Comparison of ENCODE assay signal across 7 mouse cellular contexts in genomic region chr3:38484191-38485106, GRCm38 (mm10). TPM values are rescaled to one million over a fixed set of nuclear protein-coding genes. Genes with fewer than 3 reads are reported as not detected.
A peak's percentile ranks its signal among the peaks of the same experiment; 100 is the strongest.
DNase-seq lines count a peak whose midpoint lies in the region; ATAC-seq lines count a peak whose summit lies in the region.

Ankrd50 (minus strand) TSS chr3:38484844.

- WGBS in intestine, embryonic 16.5 days, result under 1% methylated on average over 78 of the region's 81 CpGs
- under 1% methylated on average over 75 of the region's 81 CpGs for WGBS in midbrain, embryonic 11.5 days

- H3K27me3 ChIP-seq in intestine, embryonic 16.5 days (replicated peaks; ENCODE audit: control insufficient read depth, insufficient read depth, low read length), result no peaks in the 10 kb centered on the region
- H3K27me3 ChIP-seq in midbrain, embryonic 11.5 days (ENCODE audit: control insufficient read depth, insufficient read depth, low read length), result no peaks in the 10 kb centered on the region

- H3K4me2 ChIP-seq in intestine, embryonic 16.5 days (ENCODE audit: low read depth, low read length), result peak within 1 kb of the TSS; percentile 73
- H3K4me2 ChIP-seq in midbrain, embryonic 11.5 days, result peak within 1 kb of the TSS; percentile 47

- ATAC-seq in intestine, embryonic 16.5 days, result peak; percentile 98
- peak; percentile 98 for ATAC-seq in midbrain, embryonic 11.5 days (ENCODE audit: low FRiP score)

- DNase-seq in adrenal gland, adult 8-10 months, result peak; percentile 98
- DNase-seq in embryo, embryonic 9.5 days (ENCODE audit: extremely low spot score), result peak; percentile 100
- DNase-seq in gastrocnemius, postnatal 4 days (ENCODE audit: low spot score in 2 of 2), result peak; percentile 99
- peak; percentile 98 for DNase-seq in left cerebral cortex, postnatal 36 days (ENCODE audit: low spot score in 2 of 2)
- DNase-seq in midbrain, embryonic 11.5 days (ENCODE audit: low spot score, missing footprints), result peak; percentile 100
- peak; percentile 98 for DNase-seq in skeletal muscle tissue, adult 2 months (ENCODE audit: low read depth, low spot score)

- peaks cover 17% of the 10 kb centered on the region for H3K4me1 ChIP-seq in intestine, embryonic 16.5 days (ENCODE audit: control insufficient read depth, insufficient read depth, low read length)
- H3K4me1 ChIP-seq in midbrain, embryonic 11.5 days (ENCODE audit: control insufficient read depth, insufficient read depth, low read length), result peaks cover 32% of the 10 kb centered on the region

- peak within 1 kb of the TSS; percentile 91 for H3K27ac ChIP-seq in intestine, embryonic 16.5 days (ENCODE audit: low read length)
- peak within 1 kb of the TSS; percentile 89 for H3K27ac ChIP-seq in midbrain, embryonic 11.5 days (ENCODE audit: low read depth, low read length)

- intact Hi-C loops in left cerebral cortex, postnatal 36 days (cut with DNase I), result loop anchor here (5.0 kb wide), 5 partner anchors 133 to 363 kb away; no protein-coding TSS in a partner anchor

- H3K9ac ChIP-seq in intestine, embryonic 16.5 days (ENCODE audit: low read depth, low read length), result peak within 1 kb of the TSS; percentile 98
- peak within 1 kb of the TSS; percentile 96 for H3K9ac ChIP-seq in midbrain, embryonic 11.5 days (ENCODE audit: low read length)

- H3K36me3 ChIP-seq in intestine, embryonic 16.5 days (ENCODE audit: control insufficient read depth, insufficient read depth, low read length), result no peaks in the 10 kb centered on the region
- peaks cover 2% of the 10 kb centered on the region; the same call in 1 of the 2 replicates for H3K36me3 ChIP-seq in midbrain, embryonic 11.5 days (ENCODE audit: control insufficient read depth, insufficient read depth, low read length)

- peak within 1 kb of the TSS; percentile 95 for H3K4me3 ChIP-seq in intestine, embryonic 16.5 days (ENCODE audit: low read length)
- H3K4me3 ChIP-seq in midbrain, embryonic 11.5 days (ENCODE audit: low read depth, low read length), result peak within 1 kb of the TSS; percentile 89

- H3K9me3 ChIP-seq in intestine, embryonic 16.5 days (ENCODE audit: control insufficient read depth, low read length), result no peaks in the 10 kb centered on the region
- no peaks in the 10 kb centered on the region for H3K9me3 ChIP-seq in midbrain, embryonic 11.5 days (ENCODE audit: control insufficient read depth, low read length)

RNA-seq across cellular contexts. Expression of gene Ankrd50, which starts in this region (rescaled TPM):
- total RNA-seq in adrenal gland, adult 8-10 months (2022), result 10 to 100 TPM; 21.9 to 29.1 (median 26.2) TPM
- total RNA-seq in gastrocnemius, postnatal 4 days (2021), result 10 to 100 TPM; 72.3 to 74.3 TPM
- 7.9 and 11.5 TPM in 2 replicates for polyA plus RNA-seq in intestine, embryonic 16.5 days (2015; fragmentation: Nextera tagmentation; extraction: Ambion mirVana)
- 10 to 100 TPM; 69.4 to 82.2 TPM for total RNA-seq in left cerebral cortex, postnatal 36 days (2021)
- 28.6 and 31.8 TPM in 2 replicates for polyA plus RNA-seq in midbrain, embryonic 11.5 days (2014; fragmentation: Nextera tagmentation; extraction: Ambion mirVana)

Comparison
In these comparisons a context has a peak if more than half of its experiments do, and no peak if none do; other contexts are left out.
1. Peak in every context shown above with its lines: DNase-seq, ATAC-seq, H3K4me3 ChIP-seq and H3K27ac ChIP-seq.